Mouse (Mus musculus) kidney, postnatal 0 days (tissue): ENCODE measurements at regions not wholly inside any gene's neighbourhood (a gene's known extent, or its start where the extent isn't known, plus 50 kb on each side); places are given as distances from the start of the nearest gene placed in this dataset.
A peak's percentile ranks its signal among the peaks of the same experiment; 100 is the strongest.

Source experiments
- ATAC-seq: fragments of 200-750 bp; cut with Nextera tagmentation; replicated peaks from 2 replicates; pipeline ENCODE4 v1.8.0; 2017; ENCODE audit warnings: low read depth, moderate number of reproducible peaks, moderate TSS enrichment, moderate library complexity; ENCODE audit not compliant: low FRiP score
- DNase-seq: peaks from one replicate; pipeline ENCODE4 v3.0.0-alpha.2; 2016; ENCODE audit warnings: low spot score
- H3K27ac ChIP-seq: fragments of 300-500 bp; sonication (generic); 2 replicates; pipeline ENCODE4 v1.5.1; 2014; ENCODE audit warnings: mild to moderate bottlenecking
- H3K27me3 ChIP-seq: fragments of 300-500 bp; sonication (generic); 2 replicates; pipeline ENCODE4 v1.6.1; 2014; ENCODE audit warnings: low read length, mixed read lengths; ENCODE audit not compliant: insufficient read depth
- H3K36me3 ChIP-seq: fragments of 300-500 bp; sonication (generic); 2 replicates; pipeline ENCODE4 v1.6.1; 2014; ENCODE audit warnings: low read length, mixed read lengths; ENCODE audit not compliant: insufficient read depth
- H3K4me1 ChIP-seq: fragments of 300-500 bp; sonication (generic); replicated peaks from 2 replicates; pipeline ENCODE4 v1.6.1; 2014; ENCODE audit warnings: antibody characterized with exemption, low read length, mixed read lengths; ENCODE audit not compliant: insufficient read depth
- H3K4me2 ChIP-seq: fragments of 300-500 bp; sonication (generic); 2 replicates; pipeline ENCODE4 v1.6.1; 2014; ENCODE audit warnings: mild to moderate bottlenecking, low read length, moderate library complexity, mixed read lengths
- H3K4me3 ChIP-seq: fragments of 300-500 bp; sonication (generic); replicated peaks from 2 replicates; pipeline ENCODE4 v1.5.1; 2014; ENCODE audit warnings: low read depth, low read length
- H3K9ac ChIP-seq: fragments of 300-500 bp; sonication (generic); 2 replicates; pipeline ENCODE4 v1.6.1; 2014; ENCODE audit warnings: low read depth, low read length
- H3K9me3 ChIP-seq: fragments of 300-500 bp; sonication (generic); replicated peaks from 2 replicates; pipeline ENCODE4 v1.6.1; 2016; ENCODE audit warnings: low read length, inconsistent platforms, mixed read lengths
- CTCF ChIP-seq: IDR thresholded peaks from 2 replicates; pipeline ENCODE4 v1.5.1; 2016; ENCODE audit warnings: antibody characterized with exemption, low read depth, mild to moderate bottlenecking, moderate library complexity
- WGBS: fragments of 180-500 bp; shearing (Covaris S2); extraction: QIAGEN DNeasy Blood & Tissue Kit; methylation state at CpG from one replicate; pipeline ENCODE4 v1.1.7; 2014; 5-methylcytosine and 5-hydroxymethylcytosine counted together

DNA sequence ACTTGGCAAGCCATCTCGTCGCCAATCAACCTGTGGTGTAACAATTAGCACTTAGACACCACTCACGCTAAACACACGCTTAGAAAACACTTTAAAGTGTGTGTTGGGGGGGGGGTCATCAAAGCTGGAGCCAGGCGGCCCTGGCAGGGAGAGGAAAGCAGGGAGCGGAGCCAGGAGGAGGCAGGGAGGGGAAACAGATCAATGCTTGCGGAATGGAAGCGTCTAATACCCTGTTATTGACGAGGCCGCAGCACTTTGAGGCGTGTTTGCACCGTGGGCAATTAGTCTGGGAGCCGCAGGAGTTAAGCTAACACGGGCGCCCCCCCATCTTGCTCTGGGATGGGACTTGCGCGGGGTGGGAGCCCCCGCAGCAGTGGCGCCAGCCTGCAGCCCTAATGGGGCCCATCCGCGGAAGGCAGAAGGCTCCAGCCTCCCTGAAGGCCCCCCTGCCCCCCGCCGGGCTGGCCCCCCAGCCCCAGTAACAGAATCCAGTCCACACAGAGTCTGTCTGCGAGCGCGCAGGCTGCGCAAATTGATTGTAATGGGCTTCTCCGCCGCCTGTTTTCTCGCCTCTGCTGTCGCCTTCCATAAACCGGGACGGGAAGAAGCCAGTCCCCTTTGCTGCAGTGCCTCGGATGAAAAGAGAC lies 445.5 kb downstream of the Med13l start:
- H3K4me1 ChIP-seq, result peaks cover 7% of the 10 kb centered on the region
- TF ChIP-seq CTCF, result no peak
- no peaks in the 10 kb centered on the region for H3K36me3 ChIP-seq
- peaks cover 15% of the 10 kb centered on the region; the same call in 1 of the 2 replicates for H3K27me3 ChIP-seq
- WGBS, result 5% methylated on average over 33 of the region's 34 CpGs
- peak overlapping the region; percentile 16; the same call in 1 of the 2 replicates for H3K4me3 ChIP-seq
- H3K9ac ChIP-seq, result 0 out of 2 replicates have a peak overlapping the region, but pooled peaks have one; percentile 37
- H3K4me2 ChIP-seq, result peak overlapping the region; percentile 53
- no peak overlapping the region for H3K27ac ChIP-seq
- no peak for ATAC-seq
- DNase-seq, result peak; percentile 18
- H3K9me3 ChIP-seq, result no peaks in the 10 kb centered on the region

DNA sequence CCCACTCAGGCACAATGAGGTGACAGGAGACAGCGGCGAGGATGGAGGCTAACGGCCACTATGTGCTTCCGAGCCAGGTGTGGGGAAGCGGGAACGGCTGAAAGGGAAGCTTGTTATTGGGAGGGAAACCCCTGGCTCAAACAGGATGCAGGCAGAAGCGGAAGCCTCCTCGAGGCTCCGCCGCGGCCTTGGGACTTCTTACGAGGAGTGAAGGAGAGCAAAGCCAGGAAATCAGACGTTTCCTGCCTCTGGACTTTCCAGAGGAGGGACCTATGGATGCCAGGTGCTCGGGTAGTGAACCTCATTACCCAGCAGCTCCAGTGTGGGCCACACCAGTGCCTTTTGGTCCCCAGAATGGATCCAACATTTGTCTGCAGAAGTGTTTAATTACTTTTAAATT lies 449.6 kb downstream of the Med13l start:
- Histone ChIP-seq H3K9me3 (no peaks in the 10 kb centered on the region), H3K4me3 (no peak overlapping the region), H3K4me1 (peaks cover 7% of the 10 kb centered on the region), H3K36me3 (no peaks in the 10 kb centered on the region), H3K9ac (no peak overlapping the region), H3K4me2 (no peak overlapping the region), H3K27ac (no peak overlapping the region), H3K27me3 (peaks cover 15% of the 10 kb centered on the region; the same call in 1 of the 2 replicates)
- WGBS, result 59% methylated on average over 14 of the region's 14 CpGs
- ATAC-seq, result no peak
- TF ChIP-seq CTCF, result no peak
- no peak for DNase-seq

DNA sequence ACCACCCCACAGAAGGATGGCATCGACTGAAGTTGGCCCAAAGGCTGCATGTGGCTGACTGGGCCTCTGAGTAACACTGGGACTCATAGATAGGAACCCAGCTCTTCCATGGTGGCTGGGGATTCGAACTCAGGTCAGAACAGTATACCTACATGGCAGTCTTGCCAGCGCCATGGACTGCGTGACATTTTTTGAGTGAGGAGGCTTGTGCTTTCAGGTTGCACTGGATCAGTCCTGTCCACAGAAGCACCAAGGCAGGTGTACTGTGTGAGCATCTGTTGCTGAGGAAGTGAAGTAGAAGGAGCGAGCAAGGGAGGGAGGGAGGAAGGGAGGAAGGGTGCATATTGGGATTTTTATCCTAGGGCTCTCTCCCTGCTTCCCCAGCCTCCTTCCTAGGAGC lies 454.7 kb downstream of the Med13l start:
- Histone ChIP-seq H3K27me3 (no peaks in the 10 kb centered on the region), H3K9ac (no peak overlapping the region), H3K27ac (no peak overlapping the region), H3K4me2 (no peak overlapping the region), H3K9me3 (no peaks in the 10 kb centered on the region), H3K4me3 (no peak overlapping the region), H3K36me3 (no peaks in the 10 kb centered on the region), H3K4me1 (no peaks in the 10 kb centered on the region)
- TF ChIP-seq CTCF, result no peak
- no peak for DNase-seq
- 87% methylated on average over 5 of the region's 5 CpGs for WGBS
- ATAC-seq, result no peak

DNA sequence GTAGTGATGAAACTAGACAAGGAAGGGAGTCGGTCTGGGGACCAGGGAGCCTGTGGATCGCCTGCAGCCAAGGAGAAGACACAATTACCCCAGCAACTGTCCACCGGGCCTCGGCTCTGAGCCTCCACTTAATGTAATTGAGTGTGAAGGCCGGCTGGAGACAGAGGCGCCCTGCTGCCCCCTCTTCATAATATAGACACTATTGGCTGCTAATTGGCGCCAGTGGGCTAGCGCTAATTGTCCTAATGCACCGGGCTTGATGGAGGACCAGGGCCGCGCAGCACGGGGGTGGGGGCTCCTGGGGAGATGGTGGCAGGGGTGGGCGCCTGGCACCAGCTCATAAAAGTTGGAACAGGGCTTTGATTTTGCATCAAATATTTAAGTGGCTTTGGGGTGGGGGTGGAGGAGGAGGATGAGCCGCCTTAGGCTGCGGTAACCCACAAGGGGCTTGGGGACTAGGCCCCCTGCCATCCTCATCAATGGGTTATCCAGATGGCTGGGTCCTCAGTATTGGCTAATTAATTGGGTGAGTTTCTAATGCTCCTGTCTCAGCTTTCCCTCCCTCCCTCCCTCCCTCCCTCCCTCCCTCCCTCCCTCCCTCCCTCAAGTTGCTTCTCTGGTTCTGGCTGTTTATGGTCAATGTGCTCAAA lies 455.3 kb downstream of the Med13l start:
- Histone ChIP-seq H3K9ac (no peak overlapping the region), H3K4me2 (no peak overlapping the region), H3K9me3 (no peaks in the 10 kb centered on the region), H3K36me3 (no peaks in the 10 kb centered on the region), H3K27me3 (no peaks in the 10 kb centered on the region), H3K4me3 (no peak overlapping the region), H3K27ac (no peak overlapping the region), H3K4me1 (no peaks in the 10 kb centered on the region)
- TF ChIP-seq CTCF, result no peak
- no peak for DNase-seq
- WGBS, result 28% methylated on average over 15 of the region's 15 CpGs
- ATAC-seq, result no peak

DNA sequence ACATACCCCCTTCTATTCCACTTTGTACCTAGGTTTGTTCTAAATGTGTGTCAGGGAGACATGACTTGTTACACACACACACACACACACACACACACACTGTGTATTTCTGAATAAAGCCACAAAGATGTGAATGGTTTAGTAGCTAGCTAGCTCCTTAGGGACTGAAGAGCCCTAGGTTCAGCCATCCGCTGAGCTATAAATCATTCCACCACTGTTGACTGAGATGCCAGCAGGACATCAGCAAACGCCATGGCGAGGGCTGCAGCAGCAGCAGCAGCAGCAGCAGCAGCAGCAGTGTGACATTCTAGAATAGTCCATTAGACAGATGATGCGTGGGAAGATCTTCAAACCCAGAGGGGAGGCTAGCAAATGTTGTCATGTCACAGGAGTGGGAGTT lies 455.9 kb downstream of the Med13l start:
- 23% methylated on average over 4 of the region's 4 CpGs for WGBS
- no peaks in the 10 kb centered on the region for H3K4me1 ChIP-seq
- H3K36me3 ChIP-seq, result no peaks in the 10 kb centered on the region
- no peak overlapping the region for H3K9ac ChIP-seq
- H3K27me3 ChIP-seq, result no peaks in the 10 kb centered on the region
- no peak for TF ChIP-seq CTCF
- no peak overlapping the region for H3K27ac ChIP-seq
- no peak overlapping the region for H3K4me2 ChIP-seq
- H3K9me3 ChIP-seq, result no peaks in the 10 kb centered on the region
- peak; percentile 20 for DNase-seq
- ATAC-seq, result no peak
- no peak overlapping the region for H3K4me3 ChIP-seq

DNA sequence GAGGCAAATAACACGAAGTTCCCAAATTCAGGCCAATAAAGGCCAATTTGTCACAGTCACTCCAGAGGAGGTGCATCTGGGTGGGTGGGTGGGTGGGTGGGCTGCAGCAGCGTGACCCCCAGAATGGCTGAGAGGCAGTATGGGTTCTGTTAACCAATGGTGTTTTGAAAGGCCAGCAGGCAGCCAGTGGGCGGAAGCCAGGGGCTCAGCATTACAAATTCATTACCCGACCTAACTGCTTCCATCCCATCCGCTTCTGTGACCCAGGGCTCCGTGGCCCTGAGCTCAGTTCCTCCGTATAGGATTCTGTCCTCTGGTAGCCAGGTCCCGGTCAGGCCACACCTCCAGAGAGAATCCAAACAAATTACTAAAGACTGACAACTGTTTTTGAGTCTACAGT lies 463.5 kb downstream of the Med13l start:
- Histone ChIP-seq H3K4me3 (no peak overlapping the region), H3K27ac (no peak overlapping the region), H3K27me3 (no peaks in the 10 kb centered on the region), H3K4me1 (no peaks in the 10 kb centered on the region), H3K9me3 (no peaks in the 10 kb centered on the region), H3K36me3 (no peaks in the 10 kb centered on the region), H3K4me2 (no peak overlapping the region), H3K9ac (no peak overlapping the region)
- no peak for TF ChIP-seq CTCF
- 35% methylated on average over 8 of the region's 8 CpGs for WGBS
- no peak for ATAC-seq
- DNase-seq, result no peak
